Mouse (Mus musculus) liver, adult 2 months (tissue): ENCODE measurements around the gene Ipo13. TPM values are rescaled to one million over a fixed set of nuclear protein-coding genes. Genes with fewer than 3 reads are reported as not detected.

Source experiments
- DNase-seq: peaks from one replicate; pipeline ENCODE4 v3.0.0-alpha.2; 2011; ENCODE audit warnings: low read depth, low spot score; ENCODE audit errors: extremely low read depth
- H3K27ac ChIP-seq: fragments of 200-500 bp; replicated peaks from 2 replicates; pipeline ENCODE4 v1.5.1; 2012; ENCODE audit warnings: low read depth, mild to moderate bottlenecking, control low read depth, inconsistent platforms, low read length; ENCODE audit not compliant: insufficient read depth
- H3K27me3 ChIP-seq: fragments of 200-500 bp; 2 replicates; pipeline ENCODE4 v1.6.1; 2012; ENCODE audit warnings: mild to moderate bottlenecking, moderate library complexity, low read length, inconsistent platforms; ENCODE audit not compliant: control insufficient read depth, insufficient read depth
- H3K36me3 ChIP-seq: fragments of 200-500 bp; 2 replicates; pipeline ENCODE4 v1.6.1; 2012; ENCODE audit warnings: low read length, inconsistent platforms; ENCODE audit not compliant: control insufficient read depth, insufficient read depth
- H3K4me1 ChIP-seq: fragments of 200-500 bp; 2 replicates; pipeline ENCODE4 v1.6.1; 2011; ENCODE audit warnings: low read length; ENCODE audit not compliant: control insufficient read depth, insufficient read depth
- H3K4me3 ChIP-seq: fragments of 200-500 bp; 2 replicates; pipeline ENCODE4 v1.5.1; 2011; ENCODE audit warnings: low read depth, mild to moderate bottlenecking, control low read depth, low read length, moderate library complexity; ENCODE audit not compliant: insufficient read depth
- H3K79me2 ChIP-seq: fragments of 200-500 bp; 2 replicates; pipeline ENCODE4 v1.6.1; 2012; ENCODE audit warnings: inconsistent platforms, mild to moderate bottlenecking, low read length, moderate library complexity; ENCODE audit not compliant: control insufficient read depth, insufficient read depth
- H3K9ac ChIP-seq: fragments of 200-500 bp; 2 replicates; pipeline ENCODE4 v1.6.1; 2012; ENCODE audit warnings: low read depth, mild to moderate bottlenecking, control low read depth, inconsistent platforms, low read length
- CTCF ChIP-seq: fragments of 200-500 bp; IDR thresholded peaks from 2 replicates; pipeline ENCODE4 v1.5.1; 2011; ENCODE audit warnings: low read depth, low read length, control low read depth
- POLR2A ChIP-seq: fragments of 200-500 bp; IDR thresholded peaks from 2 replicates; pipeline ENCODE4 v1.6.1; 2011; ENCODE audit warnings: low read length, control low read depth; ENCODE audit not compliant: insufficient read depth; ENCODE audit errors: extremely low read depth
- WGBS: fragments of 180-500 bp; shearing (Covaris S2); methylation state at CpG from one replicate; pipeline ENCODE4 v1.1.7; 2018; 5-methylcytosine and 5-hydroxymethylcytosine counted together
- polyA plus RNA-seq: library from polyadenylated mRNA; depleted of rRNA; stranded (reverse); fragments of >200 nt; gene quantifications from 2 replicates; pipeline ENCODE4 v1.2.3, GENCODE M21; 2012
- total RNA-seq: library from RNA; depleted of rRNA; stranded (reverse); fragments of >200 nt; gene quantifications from 2 replicates; pipeline ENCODE4 v1.2.3, GENCODE M21; 2014

The Ipo13 gene
- total and polyA plus RNA-seq, 2 experiments: 3.5 to 23.5 TPM

DNA sequence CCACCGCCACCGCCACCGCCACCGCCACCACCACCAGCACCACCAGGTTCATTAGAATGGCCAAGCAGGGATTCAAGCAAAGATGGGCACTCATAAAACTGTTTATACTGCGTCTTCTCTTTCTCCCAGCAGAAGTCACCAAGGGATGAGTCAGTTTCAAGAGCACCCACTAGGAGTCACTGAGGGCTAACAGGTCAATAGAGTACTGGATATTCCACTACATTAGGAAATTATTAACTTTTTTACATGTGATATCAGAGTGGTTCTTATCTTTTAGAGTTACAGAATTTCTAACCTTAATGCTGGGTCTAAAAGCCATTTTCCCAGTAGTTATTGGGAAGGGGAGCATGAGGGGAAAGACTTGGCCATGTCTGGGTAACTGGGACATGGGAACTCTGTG lies 22.2 kb upstream of the Ipo13 start:
- 82% methylated on average over 5 of the region's 5 CpGs for WGBS
- TF ChIP-seq POLR2A: no peak
- peak; percentile 35; the same call in 1 of the 2 replicates for TF ChIP-seq CTCF

DNA sequence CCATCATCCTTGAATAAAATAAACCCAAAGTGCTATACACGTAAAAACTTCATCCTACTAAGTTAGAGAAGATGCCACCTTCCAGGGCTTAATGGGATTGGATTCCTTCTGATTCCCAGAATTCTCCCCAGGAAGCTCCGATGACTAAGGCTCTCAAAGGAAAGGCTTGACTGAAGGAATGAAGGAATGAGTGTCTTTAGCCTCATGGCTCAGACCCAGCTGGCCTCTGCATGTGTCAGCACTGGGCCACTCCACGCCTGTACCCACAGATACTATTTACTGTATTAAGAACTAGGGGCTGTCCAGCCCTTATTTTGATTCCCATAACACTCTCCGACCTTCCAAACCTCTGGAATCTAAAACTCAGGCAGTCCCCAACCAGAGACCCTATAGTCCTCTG lies 19.3 kb upstream of the Ipo13 start:
- TF ChIP-seq CTCF: no peak
- no peak for TF ChIP-seq POLR2A
- Histone ChIP-seq H3K9ac (no peak overlapping the region), H3K4me1 (peaks cover 12% of the 10 kb centered on the region), H3K4me3 (no peak overlapping the region), H3K27me3 (no peaks in the 10 kb centered on the region), H3K79me2 (no peaks in the 10 kb centered on the region), H3K36me3 (peaks cover 6% of the 10 kb centered on the region), H3K27ac (no peak overlapping the region)
- DNase-seq: no peak
- 91% methylated on average over 4 of the region's 4 CpGs for WGBS

More for the DNA sequence above, 22.2 kb upstream of the Ipo13 start:
- H3K9ac ChIP-seq: peak overlapping the region; percentile 17; the same call in 1 of the 2 replicates
- H3K79me2 ChIP-seq: no peaks in the 10 kb centered on the region
- no peak overlapping the region for H3K4me3 ChIP-seq
- H3K4me1 ChIP-seq: peaks cover 9% of the 10 kb centered on the region
- DNase-seq: peak; percentile 84
- H3K27ac ChIP-seq: peak overlapping the region; percentile 76
- H3K27me3 ChIP-seq: no peaks in the 10 kb centered on the region
- H3K36me3 ChIP-seq: peaks cover 13% of the 10 kb centered on the region

DNA sequence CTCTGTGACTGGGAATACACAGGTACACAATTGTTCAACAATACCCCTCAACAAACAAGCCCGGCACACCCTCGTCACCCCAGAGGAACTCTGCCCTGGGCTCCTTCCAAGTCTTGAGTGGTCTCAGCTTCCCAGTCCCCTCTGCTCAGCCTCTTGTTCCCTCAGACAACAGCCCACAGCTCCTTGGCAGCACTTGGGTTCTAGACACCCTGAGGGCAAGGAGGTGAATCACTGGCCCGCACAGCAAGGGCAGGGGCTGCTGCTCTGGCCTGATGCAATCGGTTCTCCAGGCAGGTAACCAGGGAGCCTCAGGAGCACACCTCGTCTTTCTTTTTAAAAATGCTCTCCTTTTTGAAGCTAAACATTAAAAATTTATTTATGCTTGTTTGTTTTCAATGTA lies 18.4 kb upstream of the Ipo13 start:
- H3K9ac ChIP-seq: no peak overlapping the region
- DNase-seq: no peak
- WGBS: 92% methylated on average over 5 of the region's 5 CpGs
- no peak for TF ChIP-seq POLR2A
- no peak overlapping the region for H3K27ac ChIP-seq
- peaks cover 15% of the 10 kb centered on the region for H3K4me1 ChIP-seq
- H3K79me2 ChIP-seq: no peaks in the 10 kb centered on the region
- H3K27me3 ChIP-seq: no peaks in the 10 kb centered on the region
- H3K36me3 ChIP-seq: peaks cover 6% of the 10 kb centered on the region
- H3K4me3 ChIP-seq: no peak overlapping the region

DNA sequence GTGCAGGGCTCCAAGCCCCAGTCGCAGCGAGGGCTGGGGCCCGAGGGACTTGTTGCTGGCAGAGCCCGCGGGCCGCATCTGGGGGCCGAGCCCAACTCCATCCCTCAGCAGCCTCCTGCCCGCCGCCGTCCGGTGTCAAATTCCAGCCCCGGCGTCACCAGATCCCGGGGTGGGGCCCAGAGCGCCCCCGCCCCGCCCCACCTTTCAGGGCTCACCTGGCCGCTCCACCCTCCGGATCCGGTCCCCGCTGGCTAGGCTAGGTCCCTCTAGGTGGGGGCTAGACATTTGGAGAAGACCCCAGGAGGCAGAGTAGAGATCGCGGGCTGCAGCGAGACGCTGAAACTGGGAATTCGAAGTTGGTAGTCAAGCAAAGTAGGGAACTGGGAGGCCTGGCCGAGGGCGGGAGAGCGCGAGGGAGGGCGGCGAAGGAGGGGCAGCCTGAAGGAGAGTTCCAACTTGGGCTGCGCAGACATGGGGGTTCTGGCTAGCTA lies 14.6 kb upstream of the Ipo13 start, which contains the start of gene Artn:
TSS of gene Artn (minus strand) at position 373 of the 491 bp plus-strand sequence.
- Histone ChIP-seq H3K79me2 (no peaks in the 10 kb centered on the region), H3K27ac (no peak within 1 kb of the TSS), H3K9ac (no peak within 1 kb of the TSS), H3K36me3 (no peaks in the 10 kb centered on the region), H3K4me1 (peaks cover 10% of the 10 kb centered on the region), H3K27me3 (peaks cover 13% of the 10 kb centered on the region), H3K4me3 (no peak within 1 kb of the TSS; the same call in 1 of the 2 replicates)
- no peak for TF ChIP-seq POLR2A
- TF ChIP-seq CTCF: no peak
- no peak for DNase-seq
- WGBS: 3% methylated on average over 31 of the region's 33 CpGs

DNA sequence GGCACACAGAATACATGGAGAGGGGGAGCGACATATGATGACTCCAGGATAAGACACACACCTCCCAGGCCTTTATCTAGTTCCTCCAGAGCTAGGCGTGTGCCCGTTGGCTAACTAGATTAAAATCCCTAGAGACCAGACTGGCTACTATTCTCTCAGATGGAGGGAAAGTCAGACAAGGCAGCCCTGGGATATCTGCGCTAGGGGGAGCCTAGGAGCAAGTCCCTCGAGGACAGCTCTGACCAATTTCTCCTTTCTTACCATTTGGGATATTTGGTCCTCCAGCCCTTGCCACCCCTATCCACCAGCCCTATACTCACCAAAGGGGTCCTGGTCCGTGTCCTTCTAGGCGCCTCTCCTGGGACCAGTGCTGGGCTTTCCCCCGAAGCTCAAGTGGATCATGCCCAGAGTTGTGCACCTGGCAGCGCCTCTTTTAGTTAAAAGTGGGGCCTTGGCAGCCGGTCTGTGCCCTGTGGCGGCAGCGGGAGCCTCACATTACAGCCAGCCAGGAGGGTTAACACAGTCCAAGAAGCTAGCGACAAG lies 14.0 kb upstream of the Ipo13 start:
- H3K36me3 ChIP-seq: no peaks in the 10 kb centered on the region
- no peaks in the 10 kb centered on the region for H3K79me2 ChIP-seq
- H3K27ac ChIP-seq: no peak overlapping the region
- no peak for DNase-seq
- H3K9ac ChIP-seq: no peak overlapping the region
- H3K4me3 ChIP-seq: no peak overlapping the region; the same call in 1 of the 2 replicates
- peaks cover 13% of the 10 kb centered on the region for H3K27me3 ChIP-seq
- WGBS: 3% methylated on average over 13 of the region's 13 CpGs
- TF ChIP-seq POLR2A (no peak), CTCF (peak; percentile 74)
- H3K4me1 ChIP-seq: peaks cover 10% of the 10 kb centered on the region

DNA sequence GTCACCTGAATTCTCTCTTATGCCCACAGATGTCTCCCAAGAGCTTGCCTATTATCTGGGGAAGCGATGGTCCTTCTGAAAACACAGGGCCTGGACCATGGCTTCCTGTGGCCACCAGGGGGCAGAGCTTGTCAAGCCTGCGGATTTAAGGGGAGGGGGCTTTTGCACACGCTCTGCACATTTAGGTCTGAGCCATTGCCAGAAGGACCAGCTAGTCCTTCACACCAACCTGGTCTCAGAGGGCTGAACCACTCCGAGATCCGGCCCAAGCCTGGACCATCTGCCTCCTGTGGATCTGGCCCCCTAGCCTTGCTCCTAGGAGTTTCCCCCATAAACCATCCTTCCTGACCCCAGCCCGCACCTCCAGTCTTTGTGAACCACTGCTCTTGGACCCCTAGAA lies 13.4 kb upstream of the Ipo13 start:
- peak; percentile 87 for TF ChIP-seq CTCF
- no peak for TF ChIP-seq POLR2A
- no peak for DNase-seq
- no peaks in the 10 kb centered on the region for H3K79me2 ChIP-seq
- no peaks in the 10 kb centered on the region for H3K36me3 ChIP-seq
- H3K9ac ChIP-seq: no peak overlapping the region
- H3K27ac ChIP-seq: no peak overlapping the region
- H3K27me3 ChIP-seq: peaks cover 13% of the 10 kb centered on the region
- 19% methylated on average over 6 of the region's 6 CpGs for WGBS
- H3K4me3 ChIP-seq: no peak overlapping the region
- H3K4me1 ChIP-seq: peaks cover 10% of the 10 kb centered on the region
